Mouse (Mus musculus) lung, postnatal 0 days (tissue): ENCODE measurements around the gene Cetn3.
A peak's percentile ranks its signal among the peaks of the same experiment; 100 is the strongest.

Experiments
- CTCF ChIP-seq: IDR thresholded peaks from 2 replicates; pipeline ENCODE4 v1.5.1; 2016; ENCODE audit warnings: antibody characterized with exemption, mild to moderate bottlenecking
- EP300 ChIP-seq: IDR thresholded peaks from 2 replicates; pipeline ENCODE4 v1.6.1; 2016; ENCODE audit warnings: antibody characterized with exemption, mild to moderate bottlenecking, control low read depth

GRCm38 (mm10) chr13:81761566-81762186 is 21.2 kb upstream of the Cetn3 start:
- no peak for TF ChIP-seq EP300
- TF ChIP-seq CTCF: peak; percentile 72
